Mouse (Mus musculus): ENCODE results near the gene Per2. TPM values are rescaled to one million over a fixed set of nuclear protein-coding genes. Genes with fewer than 3 reads are reported as not detected.
A peak's percentile ranks its signal among the peaks of the same experiment; 100 is the strongest.

The Per2 gene
- polyA plus RNA-seq, 1 experiment from 2014 or later, result 2.4 TPM

DNA sequence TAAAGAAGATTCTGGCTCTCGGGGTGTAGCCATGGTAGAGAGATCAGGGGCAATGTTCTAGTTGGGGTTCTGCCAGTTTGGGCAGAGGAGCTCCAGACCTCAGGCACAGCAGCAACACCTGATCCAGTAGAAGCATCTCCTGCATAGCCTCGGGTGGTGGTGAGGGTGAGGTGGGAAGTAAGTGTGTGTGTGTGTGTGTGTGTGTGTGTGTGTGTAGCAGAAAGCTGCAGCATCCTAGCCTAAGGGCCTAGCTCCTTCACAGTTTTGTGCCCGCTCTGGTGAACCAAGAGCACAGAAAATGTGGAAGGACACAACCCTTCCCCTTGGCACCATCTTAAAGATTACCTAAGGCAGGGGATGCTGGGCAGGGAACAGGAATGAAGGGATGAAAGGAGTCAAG, 34.8 kb upstream of the Per2 start:
- TF ChIP-seq CTCF (IDR thresholded peaks at IDR 0.05; ENCODE audit: low read depth) (no peak), EP300 (optimal IDR thresholded peaks at IDR 0.05) (no peak)
- Histone ChIP-seq H3K9me3 (ENCODE audit: control insufficient read depth, low read length) (no peaks in the 10 kb centered on the region), H3K36me3 (ENCODE audit: control insufficient read depth, insufficient read depth, low read length) (no peaks in the 10 kb centered on the region), H3K4me3 (ENCODE audit: low read depth, low read length) (peak overlapping the region; percentile 83; the same call in 1 of the 2 replicates), H3K27me3 (ENCODE audit: control insufficient read depth, insufficient read depth, low read length) (no peaks in the 10 kb centered on the region), H3K27ac (replicated peaks) (no peak overlapping the region), H3K4me1 (replicated peaks; ENCODE audit: control insufficient read depth, insufficient read depth) (peaks cover 4% of the 10 kb centered on the region; the same call in 1 of the 2 replicates), H3K4me2 (replicated peaks; ENCODE audit: low read depth) (peak overlapping the region; percentile 79), H3K9ac (ENCODE audit: low read length) (peak overlapping the region; percentile 76; the same call in 1 of the 2 replicates)
- 41% methylated on average over 3 of the region's 3 CpGs for WGBS
- no peak for ATAC-seq (ENCODE audit: low FRiP score, low TSS enrichment)
- DNase-seq (ENCODE audit: low spot score), result no peak

DNA sequence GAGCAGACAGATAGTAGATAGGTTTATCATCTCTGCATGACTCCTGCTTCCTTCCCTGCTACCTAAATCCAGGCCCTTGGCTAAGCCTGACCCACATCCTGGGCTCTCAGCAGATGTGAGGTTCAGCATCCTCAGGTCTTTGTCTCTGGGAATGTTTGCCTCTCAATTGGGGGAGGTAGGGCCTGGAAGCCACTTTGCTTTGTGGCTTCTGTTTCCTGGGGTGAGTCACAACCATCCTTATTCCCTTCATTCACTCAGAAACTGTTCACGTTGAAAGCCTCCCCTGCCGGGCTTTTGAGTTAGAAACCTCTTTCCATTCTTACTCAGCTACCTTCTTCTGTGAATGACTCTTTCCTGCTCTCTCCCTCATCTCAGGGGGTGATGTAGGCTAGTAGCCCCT, 33.6 kb upstream of the Per2 start:
- H3K9ac ChIP-seq (ENCODE audit: low read length), result no peak overlapping the region
- H3K9me3 ChIP-seq (ENCODE audit: control insufficient read depth, low read length), result no peaks in the 10 kb centered on the region
- no peak overlapping the region for H3K27ac ChIP-seq (replicated peaks)
- no peaks in the 10 kb centered on the region for H3K36me3 ChIP-seq (ENCODE audit: control insufficient read depth, insufficient read depth, low read length)
- no peaks in the 10 kb centered on the region for H3K27me3 ChIP-seq (ENCODE audit: control insufficient read depth, insufficient read depth, low read length)
- DNase-seq (ENCODE audit: low spot score) (no peak), ATAC-seq (ENCODE audit: low FRiP score, low TSS enrichment) (no peak)
- no peak overlapping the region for H3K4me3 ChIP-seq (ENCODE audit: low read depth, low read length)
- peaks cover 4% of the 10 kb centered on the region; the same call in 1 of the 2 replicates for H3K4me1 ChIP-seq (replicated peaks; ENCODE audit: control insufficient read depth, insufficient read depth)
- 34% methylated on average over 2 of the region's 2 CpGs for WGBS
- H3K4me2 ChIP-seq (replicated peaks; ENCODE audit: low read depth), result no peak overlapping the region
- TF ChIP-seq EP300 (optimal IDR thresholded peaks at IDR 0.05) (no peak), CTCF (IDR thresholded peaks at IDR 0.05; ENCODE audit: low read depth) (no peak)

DNA sequence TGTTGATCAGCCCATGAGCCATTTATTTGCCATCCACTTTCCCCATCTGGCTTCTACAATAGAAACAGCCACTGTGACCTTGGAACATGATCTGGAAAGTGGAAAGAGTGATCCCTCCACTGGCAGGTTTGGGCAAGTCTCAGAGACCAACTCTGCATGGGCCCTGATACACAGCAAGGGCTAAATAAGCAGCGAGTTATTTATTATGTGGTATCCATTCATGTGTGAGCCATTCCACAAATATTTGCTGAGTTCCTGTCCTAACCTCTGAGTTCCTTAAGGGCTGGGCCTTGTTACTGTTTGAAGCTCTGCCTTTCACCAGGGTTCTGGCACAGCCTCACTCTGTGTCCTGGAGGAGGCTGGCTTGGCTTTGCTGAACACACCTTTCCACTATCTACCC, 31.2 kb upstream of the Per2 start:
- 45% methylated on average over 1 of the region's 1 CpGs for WGBS
- ATAC-seq (ENCODE audit: low FRiP score, low TSS enrichment) (peak; percentile 81), DNase-seq (ENCODE audit: low spot score) (peak; percentile 54)
- no peaks in the 10 kb centered on the region for H3K9me3 ChIP-seq (ENCODE audit: control insufficient read depth, low read length)
- no peaks in the 10 kb centered on the region for H3K36me3 ChIP-seq (ENCODE audit: control insufficient read depth, insufficient read depth, low read length)
- H3K27me3 ChIP-seq (ENCODE audit: control insufficient read depth, insufficient read depth, low read length), result no peaks in the 10 kb centered on the region
- H3K4me3 ChIP-seq (ENCODE audit: low read depth, low read length), result no peak overlapping the region
- peak overlapping the region; percentile 40; the same call in 1 of the 2 replicates for H3K27ac ChIP-seq (replicated peaks)
- no peak overlapping the region for H3K9ac ChIP-seq (ENCODE audit: low read length)
- H3K4me2 ChIP-seq (replicated peaks; ENCODE audit: low read depth), result no peak overlapping the region
- H3K4me1 ChIP-seq (replicated peaks; ENCODE audit: control insufficient read depth, insufficient read depth), result peaks cover 4% of the 10 kb centered on the region; the same call in 1 of the 2 replicates
- TF ChIP-seq EP300 (optimal IDR thresholded peaks at IDR 0.05), result no peak
- TF ChIP-seq CTCF (IDR thresholded peaks at IDR 0.05; ENCODE audit: low read depth), result peak; percentile 34

DNA sequence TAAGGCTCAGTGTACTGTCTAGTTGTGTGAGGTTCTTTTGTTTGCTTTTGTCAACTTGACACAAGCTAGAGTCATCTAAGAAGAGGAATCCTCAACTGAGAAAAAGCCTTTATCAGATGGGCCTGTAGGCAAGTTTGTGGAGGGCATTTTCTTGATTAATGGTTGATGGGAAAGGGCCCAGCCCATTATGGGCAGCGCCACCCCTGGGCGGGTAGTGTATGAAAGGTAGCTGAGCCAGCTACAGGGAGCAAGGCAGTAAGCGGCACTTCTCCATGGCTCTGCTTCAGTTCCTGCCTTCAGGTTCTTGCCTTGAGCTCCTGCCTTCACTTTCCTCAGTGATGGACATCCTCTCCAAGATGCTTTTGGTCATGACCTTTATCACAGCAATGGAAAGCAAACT, 27.0 kb upstream of the Per2 start:
- Histone ChIP-seq H3K36me3 (ENCODE audit: control insufficient read depth, insufficient read depth, low read length) (no peaks in the 10 kb centered on the region), H3K9me3 (ENCODE audit: control insufficient read depth, low read length) (no peaks in the 10 kb centered on the region), H3K4me1 (replicated peaks; ENCODE audit: control insufficient read depth, insufficient read depth) (no peaks in the 10 kb centered on the region), H3K27me3 (ENCODE audit: control insufficient read depth, insufficient read depth, low read length) (no peaks in the 10 kb centered on the region), H3K4me3 (ENCODE audit: low read depth, low read length) (no peak overlapping the region), H3K9ac (ENCODE audit: low read length) (no peak overlapping the region), H3K27ac (replicated peaks) (no peak overlapping the region), H3K4me2 (replicated peaks; ENCODE audit: low read depth) (no peak overlapping the region)
- no peak for ATAC-seq (ENCODE audit: low FRiP score, low TSS enrichment)
- 79% methylated on average over 3 of the region's 3 CpGs for WGBS
- no peak for DNase-seq (ENCODE audit: low spot score)
- TF ChIP-seq CTCF (IDR thresholded peaks at IDR 0.05; ENCODE audit: low read depth) (no peak), EP300 (optimal IDR thresholded peaks at IDR 0.05) (no peak)

DNA sequence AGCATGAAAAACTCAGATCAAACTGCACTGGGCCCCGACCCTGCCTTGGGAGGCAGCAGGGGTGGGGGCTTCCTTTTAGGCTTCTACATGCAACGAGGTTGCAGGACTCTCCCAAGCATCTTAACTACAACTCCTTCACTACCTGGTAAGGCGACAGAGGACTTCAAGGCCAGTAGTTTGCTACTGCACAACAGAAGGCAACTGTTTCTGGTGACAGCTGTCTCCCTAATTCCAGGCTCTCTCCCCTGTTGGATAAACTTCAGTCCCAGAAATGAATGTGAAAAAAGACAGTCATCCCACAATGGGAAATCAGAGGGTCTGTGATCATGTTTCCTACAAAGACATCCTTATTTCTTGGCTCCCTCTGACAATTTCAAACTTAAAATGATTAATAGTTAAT, 26.3 kb upstream of the Per2 start:
- no peaks in the 10 kb centered on the region for H3K27me3 ChIP-seq (ENCODE audit: control insufficient read depth, insufficient read depth, low read length)
- no peaks in the 10 kb centered on the region for H3K4me1 ChIP-seq (replicated peaks; ENCODE audit: control insufficient read depth, insufficient read depth)
- no peak overlapping the region for H3K9ac ChIP-seq (ENCODE audit: low read length)
- WGBS, result 74% methylated on average over 3 of the region's 3 CpGs
- TF ChIP-seq EP300 (optimal IDR thresholded peaks at IDR 0.05) (no peak), CTCF (IDR thresholded peaks at IDR 0.05; ENCODE audit: low read depth) (no peak)
- no peak overlapping the region for H3K27ac ChIP-seq (replicated peaks)
- no peaks in the 10 kb centered on the region for H3K36me3 ChIP-seq (ENCODE audit: control insufficient read depth, insufficient read depth, low read length)
- no peak for ATAC-seq (ENCODE audit: low FRiP score, low TSS enrichment)
- no peak overlapping the region for H3K4me2 ChIP-seq (replicated peaks; ENCODE audit: low read depth)
- no peak overlapping the region for H3K4me3 ChIP-seq (ENCODE audit: low read depth, low read length)
- DNase-seq (ENCODE audit: low spot score), result no peak
- no peaks in the 10 kb centered on the region for H3K9me3 ChIP-seq (ENCODE audit: control insufficient read depth, low read length)

DNA sequence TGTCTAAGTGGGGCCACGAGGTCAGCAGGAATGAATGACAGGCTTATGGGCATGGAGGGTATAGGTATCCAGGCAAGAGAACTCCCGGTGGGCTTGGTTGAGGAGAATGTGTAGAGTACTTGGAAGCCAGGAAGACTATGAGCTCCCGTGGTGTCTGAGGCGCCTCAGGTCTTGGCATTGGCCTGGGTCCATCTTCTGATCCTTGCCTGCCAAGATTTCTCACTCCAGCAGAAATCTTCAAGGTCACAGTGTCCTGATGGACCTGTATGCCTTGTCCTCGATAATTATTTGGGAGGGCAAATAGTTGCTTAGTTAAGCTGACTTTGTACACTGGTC, 24.9 kb upstream of the Per2 start:
- no peaks in the 10 kb centered on the region for H3K9me3 ChIP-seq (ENCODE audit: control insufficient read depth, low read length)
- TF ChIP-seq CTCF (IDR thresholded peaks at IDR 0.05; ENCODE audit: low read depth), result no peak
- no peak for TF ChIP-seq EP300 (optimal IDR thresholded peaks at IDR 0.05)
- DNase-seq (ENCODE audit: low spot score), result no peak
- H3K36me3 ChIP-seq (ENCODE audit: control insufficient read depth, insufficient read depth, low read length), result no peaks in the 10 kb centered on the region
- no peak overlapping the region for H3K4me2 ChIP-seq (replicated peaks; ENCODE audit: low read depth)
- no peak for ATAC-seq (ENCODE audit: low FRiP score, low TSS enrichment)
- H3K27ac ChIP-seq (replicated peaks), result no peak overlapping the region
- no peaks in the 10 kb centered on the region for H3K27me3 ChIP-seq (ENCODE audit: control insufficient read depth, insufficient read depth, low read length)
- H3K4me1 ChIP-seq (replicated peaks; ENCODE audit: control insufficient read depth, insufficient read depth), result no peaks in the 10 kb centered on the region
- WGBS, result 69% methylated on average over 5 of the region's 5 CpGs
- no peak overlapping the region for H3K9ac ChIP-seq (ENCODE audit: low read length)
- H3K4me3 ChIP-seq (ENCODE audit: low read depth, low read length), result no peak overlapping the region
